Mouse (Mus musculus) c-Kit-positive CD71-positive TER-119-positive erythroid progenitor cells, embryonic 14.5 days (primary cell): ENCODE results near the gene Ndrg4.

ENCODE experiments used
- DNase-seq: peaks from one replicate; pipeline ENCODE4 v3.0.0-alpha.2; 2013; ENCODE audit warnings: low spot score

The Ndrg4 gene

GRCm38 (mm10) chr8:95678024-95678611 lies 1.3 kb downstream of the Ndrg4 start:
- no peak for DNase-seq

GRCm38 (mm10) chr8:95688073-95688672 lies 11.4 kb downstream of the Ndrg4 start:
- no peak for DNase-seq

- no peak for DNase-seq
Measured at GRCm38 (mm10) chr8:95690929-95691541, 14.3 kb downstream of the Ndrg4 start.

GRCm38 (mm10) chr8:95694631-95695030 lies 17.9 kb downstream of the Ndrg4 start:
- no peak for DNase-seq

GRCm38 (mm10) chr8:95696661-95697060 lies 19.9 kb downstream of the Ndrg4 start:
- DNase-seq: no peak

GRCm38 (mm10) chr8:95697128-95697527 lies 20.3 kb downstream of the Ndrg4 start:
- DNase-seq: no peak

- no peak for DNase-seq
Measured at GRCm38 (mm10) chr8:95698179-95698578, 21.4 kb downstream of the Ndrg4 start.

- no peak for DNase-seq
Measured at GRCm38 (mm10) chr8:95700282-95700681, 23.5 kb downstream of the Ndrg4 start.

- no peak for DNase-seq
Measured at GRCm38 (mm10) chr8:95701809-95702208, 25.0 kb downstream of the Ndrg4 start.

- DNase-seq: no peak
Measured at GRCm38 (mm10) chr8:95702480-95703446, 26.0 kb downstream of the Ndrg4 start.

GRCm38 (mm10) chr8:95703461-95704260 lies 26.9 kb downstream of the Ndrg4 start:
- DNase-seq: no peak

GRCm38 (mm10) chr8:95704538-95704937 lies 27.8 kb downstream of the Ndrg4 start:
- no peak for DNase-seq

- DNase-seq: no peak
Measured at GRCm38 (mm10) chr8:95709579-95709978, 32.8 kb downstream of the Ndrg4 start.

- DNase-seq: no peak
Measured at GRCm38 (mm10) chr8:95711029-95711428, 34.2 kb downstream of the Ndrg4 start.

- no peak for DNase-seq
Measured at GRCm38 (mm10) chr8:95712395-95712794, 35.6 kb downstream of the Ndrg4 start.

- DNase-seq: peak; percentile 84
Measured at GRCm38 (mm10) chr8:95713100-95714010, 36.6 kb downstream of the Ndrg4 start.

GRCm38 (mm10) chr8:95714367-95714766 lies 37.6 kb downstream of the Ndrg4 start:
- DNase-seq: no peak

- DNase-seq: no peak
Measured at GRCm38 (mm10) chr8:95714837-95715413, 38.1 kb downstream of the Ndrg4 start.

- DNase-seq: peak; percentile 86
Measured at GRCm38 (mm10) chr8:95715676-95716531, 39.1 kb downstream of the Ndrg4 start, which contains the start of gene Setd6. Gene Setd6 (plus strand): TSS chr8:95715881.
